Mouse (Mus musculus) left cerebral cortex, adult 9 months (tissue): ENCODE data around the gene Tubb4b.

Experiments used
- DNase-seq, 2 experiments: peaks; one replicate each; pipeline ENCODE4 v3.0.0; 2022; ENCODE audit warnings: low spot score in 2 of 2

Gene Tubb4b

DNA sequence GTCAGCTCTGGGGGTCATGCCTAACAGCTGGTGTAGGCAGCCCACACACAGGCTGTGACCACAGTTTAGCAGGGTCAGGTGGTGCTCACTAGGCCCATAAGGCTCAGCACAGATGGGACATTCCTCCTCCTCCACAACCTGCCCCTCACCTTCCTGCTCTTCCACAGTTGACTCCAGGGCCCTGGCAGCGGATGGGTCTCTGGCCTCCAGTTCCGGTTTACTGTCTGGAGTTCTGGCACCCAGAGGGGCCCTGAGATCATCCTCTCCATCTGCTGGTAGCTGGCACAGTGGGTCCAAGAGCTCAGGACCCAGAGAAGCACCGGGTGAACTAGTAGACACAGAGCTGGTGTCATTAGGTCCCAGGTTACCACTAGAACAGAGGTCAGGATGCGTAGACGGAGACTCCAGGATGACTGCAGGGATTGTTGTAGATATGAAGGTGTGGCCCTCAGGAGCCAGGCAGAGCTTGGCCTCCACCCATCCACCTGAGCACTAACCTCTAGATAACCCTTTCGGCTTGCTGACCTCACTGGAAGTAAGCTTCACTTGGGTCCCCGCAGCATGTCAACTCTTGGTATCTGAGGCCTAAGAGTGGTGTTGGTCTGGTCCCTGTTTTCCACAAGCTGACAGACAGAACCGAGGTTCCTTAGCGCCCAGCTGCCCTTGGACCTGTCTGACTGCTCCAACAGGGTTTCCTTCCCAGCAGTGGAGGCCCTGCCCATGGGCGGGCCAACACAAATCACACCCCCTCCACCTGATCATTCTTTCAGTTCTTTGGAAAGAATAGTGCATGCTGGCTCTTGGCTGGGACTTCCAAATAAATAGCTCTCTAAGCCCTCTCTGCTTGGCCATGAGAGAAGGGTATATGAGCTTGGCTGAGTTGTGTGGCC is 21.9 kb upstream of the Tubb4b start, which contains the start of gene AL732309.1:
Gene AL732309.1 (minus strand): TSS at position 681 of the 890 bp plus-strand sequence.
- DNase-seq, result no peak

- DNase-seq, result no peak
These were observed 19.6 kb upstream of the Tubb4b start for GRCm38 (mm10) chr2:25244144-25244543.

DNA sequence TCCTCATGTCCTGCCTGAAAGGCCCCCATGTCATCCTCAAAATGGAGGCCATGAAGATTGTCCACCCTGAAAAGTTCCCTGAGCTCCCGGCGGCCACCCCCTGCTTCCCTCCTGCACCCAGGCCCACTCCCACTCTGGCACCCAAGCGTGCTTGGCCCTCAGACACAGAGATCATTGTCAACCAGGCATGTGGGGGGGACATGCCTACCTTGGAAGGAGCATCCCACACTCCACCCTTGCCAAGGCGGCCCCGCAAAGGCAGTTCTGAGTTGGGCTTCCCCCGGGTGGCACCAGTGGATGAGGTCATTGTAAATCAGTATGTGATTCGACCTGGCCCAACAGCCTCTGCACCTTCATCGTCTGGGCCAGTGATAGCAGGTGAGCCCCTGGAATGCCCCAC is 18.8 kb upstream of the Tubb4b start:
- no peak for DNase-seq

GRCm38 (mm10) chr2:25242101-25242506 is 17.6 kb upstream of the Tubb4b start, which contains the start of the genes Rnf208 and Cysrt1:
Gene Rnf208, plus strand, starts transcription at chr2:25242255.
Gene Cysrt1, minus strand, starts transcription at chr2:25242452.
- DNase-seq, result no peak

DNA sequence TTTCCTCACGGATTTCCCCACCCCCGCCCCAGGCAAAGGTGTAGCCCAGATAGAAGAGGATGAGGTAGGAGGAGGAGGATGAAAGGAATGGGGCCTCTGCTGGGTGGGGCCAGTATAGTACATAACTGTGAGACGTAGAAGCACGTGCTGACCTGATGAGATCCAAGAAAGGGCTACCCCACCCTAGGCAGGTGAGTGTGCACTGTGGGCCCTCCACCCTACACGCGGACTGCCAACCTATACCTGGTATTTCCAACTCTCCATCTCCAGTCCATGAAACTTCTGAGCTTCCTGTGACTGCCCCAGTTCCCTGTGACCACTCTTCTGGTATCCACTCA is 16.9 kb upstream of the Tubb4b start:
- no peak for DNase-seq

DNA sequence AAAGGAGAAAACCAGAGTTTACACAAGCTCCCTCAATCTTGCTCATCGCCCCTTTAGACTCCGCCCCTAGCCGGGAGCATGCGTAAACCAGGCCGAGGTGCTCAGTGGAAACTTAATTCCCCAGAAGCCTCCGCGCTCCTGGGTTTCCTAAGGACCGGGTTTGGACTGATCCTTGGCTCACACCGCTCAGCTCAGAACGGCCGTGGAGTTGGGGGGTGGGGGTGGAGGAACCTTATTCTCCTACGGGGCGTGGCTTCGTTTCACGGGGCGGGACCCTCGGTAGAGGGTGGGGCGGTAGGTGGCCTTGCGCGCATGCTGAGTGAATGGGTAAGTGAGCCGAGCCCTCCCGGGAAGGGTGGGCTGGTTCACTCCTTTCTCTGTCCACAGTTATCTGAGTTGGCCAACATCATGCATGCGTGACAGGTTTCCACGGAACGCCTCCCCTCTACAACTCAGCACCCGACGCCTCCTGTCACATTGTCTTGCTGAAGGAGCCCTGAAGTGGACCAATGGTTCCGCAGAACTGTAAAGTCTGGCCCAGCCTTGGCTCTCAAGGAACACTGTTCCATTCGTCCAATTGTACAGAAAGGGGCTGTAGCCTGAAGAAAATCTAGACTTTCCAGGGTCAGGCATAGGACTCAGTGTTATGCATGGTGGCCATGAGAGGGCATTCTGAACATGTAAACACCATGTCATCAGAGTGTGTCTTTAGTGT is 16.4 kb upstream of the Tubb4b start:
- DNase-seq, result peak in 1 of 2 experiments; percentile 77

DNA sequence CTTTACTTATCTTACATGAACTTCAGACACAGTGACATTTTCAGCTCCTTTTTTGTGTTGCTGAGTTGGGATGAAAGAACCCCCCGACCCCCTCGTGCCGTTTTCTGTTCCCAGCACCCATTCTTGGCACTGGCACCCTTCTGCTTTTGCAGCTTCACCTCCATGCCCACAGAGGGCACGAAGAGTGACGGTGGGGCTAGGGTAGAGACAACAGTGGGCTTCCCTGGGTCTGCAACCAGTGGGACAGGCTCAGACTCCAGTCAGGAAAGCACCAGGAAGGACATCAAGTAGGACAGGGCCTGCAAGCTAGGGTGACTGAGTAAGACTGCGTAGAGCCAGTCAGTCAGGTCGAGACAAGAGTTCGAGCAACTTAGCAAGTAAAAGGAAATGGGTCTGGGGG is 15.8 kb upstream of the Tubb4b start:
- no peak for DNase-seq

DNA sequence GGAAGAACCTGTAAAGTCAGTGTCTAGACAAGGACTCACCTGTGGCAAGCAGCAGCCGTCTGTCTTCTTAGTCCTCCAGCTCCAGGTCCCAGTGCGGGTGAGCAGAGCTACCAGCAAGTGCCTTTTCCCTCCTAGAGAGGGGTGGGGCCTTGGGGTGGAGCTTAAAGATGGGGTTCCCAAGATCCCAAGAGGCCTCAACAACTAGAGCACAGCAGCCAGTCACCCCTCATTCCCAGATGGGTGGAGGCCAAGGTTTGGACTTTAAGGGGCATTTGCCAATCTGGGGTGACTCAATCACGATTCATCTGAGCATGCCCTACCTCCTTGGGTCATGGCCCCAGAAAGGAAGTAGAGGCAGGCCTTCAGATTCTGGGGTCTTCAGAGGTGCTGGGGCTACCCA is 15.3 kb upstream of the Tubb4b start:
- no peak for DNase-seq

GRCm38 (mm10) chr2:25238106-25238505 is 13.6 kb upstream of the Tubb4b start:
- DNase-seq, result no peak

DNA sequence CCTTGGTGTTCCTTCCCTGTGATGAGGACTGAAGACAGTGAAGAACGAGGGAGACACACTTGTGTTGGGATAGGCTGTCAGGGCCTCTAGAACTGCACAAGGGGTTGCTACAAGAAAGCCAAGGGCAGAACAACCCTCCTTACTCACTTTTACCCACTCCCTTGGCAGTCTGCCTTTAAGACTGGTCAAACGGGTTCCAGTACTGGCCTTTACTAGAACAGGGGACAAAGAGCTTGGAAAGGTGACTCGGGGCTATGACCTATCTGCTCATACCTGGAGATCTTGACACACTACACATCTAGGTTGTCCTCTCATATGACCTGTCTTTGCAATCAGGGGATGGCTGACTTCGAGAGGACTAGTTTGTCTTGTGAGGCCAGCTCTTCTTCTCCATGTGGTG is 13.0 kb upstream of the Tubb4b start:
- DNase-seq, result no peak

DNA sequence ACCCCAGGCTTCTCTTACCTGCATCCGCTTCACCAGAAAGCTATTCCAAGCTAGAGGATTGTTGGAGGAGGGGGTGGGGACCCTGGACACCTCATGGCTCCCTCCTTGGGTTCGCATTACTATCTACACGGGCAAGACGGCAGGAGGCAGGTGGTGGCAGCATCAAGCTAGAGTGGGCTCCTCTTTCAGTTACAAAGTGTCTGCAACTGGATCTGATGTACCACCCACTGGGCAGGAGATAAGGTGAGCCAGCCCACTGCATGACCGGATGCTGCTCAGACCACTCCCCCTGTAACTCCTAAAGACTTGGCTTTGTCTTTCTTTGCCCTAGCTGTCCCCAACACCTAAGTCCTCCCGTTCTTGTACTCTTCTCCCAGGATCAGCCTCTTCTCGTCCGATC is 12.1 kb upstream of the Tubb4b start, which contains the start of gene Rnf224:
Gene Rnf224 (minus strand): TSS at position 174 of the 400 bp plus-strand sequence.
- DNase-seq, result no peak

- DNase-seq, result no peak
These were observed 10.2 kb upstream of the Tubb4b start for GRCm38 (mm10) chr2:25234551-25235220.

- no peak for DNase-seq
These were observed 9.5 kb upstream of the Tubb4b start, which contains the start of gene Slc34a3 for GRCm38 (mm10) chr2:25234050-25234449. Gene Slc34a3, minus strand, starts transcription at chr2:25234364.

- no peak for DNase-seq
These were observed 8.9 kb upstream of the Tubb4b start for GRCm38 (mm10) chr2:25233421-25233820.

DNA sequence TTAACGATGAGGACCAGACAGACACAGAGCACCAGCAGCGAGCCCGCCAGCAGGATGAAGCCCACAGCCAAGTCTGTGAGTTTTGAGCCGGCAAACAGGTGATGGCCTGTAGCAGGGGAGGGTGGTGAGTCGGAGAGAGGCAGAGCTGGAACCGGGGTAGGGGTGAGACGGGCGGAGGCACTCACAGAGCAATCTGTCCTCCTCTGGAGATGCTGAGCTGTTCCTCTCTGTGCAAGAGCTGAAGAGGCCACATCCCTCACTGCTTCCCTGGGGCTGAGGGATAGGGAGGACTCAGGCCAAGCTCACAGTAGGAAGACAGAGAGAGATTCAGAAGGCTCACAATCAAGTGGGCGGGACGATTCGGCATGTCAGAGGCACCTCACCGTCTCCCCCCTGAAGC is 6.5 kb upstream of the Tubb4b start:
- no peak for DNase-seq

DNA sequence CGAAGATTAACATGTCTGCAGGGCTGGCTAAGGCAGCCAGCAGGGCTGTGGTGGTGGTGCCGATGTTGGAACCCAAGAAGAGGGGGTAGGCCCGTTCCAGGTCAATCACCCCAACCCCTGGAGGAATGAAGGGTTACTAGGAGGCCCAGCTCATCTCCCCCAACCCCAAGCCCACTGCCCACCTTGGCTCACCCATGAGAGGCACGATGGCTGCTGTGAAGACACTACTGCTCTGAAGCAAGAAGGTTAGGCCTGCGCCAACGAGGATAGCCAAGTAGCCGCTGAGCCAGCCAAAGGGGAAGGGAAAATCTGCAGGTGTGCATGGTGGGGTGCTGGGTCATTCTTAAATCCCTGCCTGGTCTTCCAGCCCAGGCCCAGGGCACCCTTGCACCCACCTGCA is 6.1 kb upstream of the Tubb4b start:
- DNase-seq, result no peak

GRCm38 (mm10) chr2:25229582-25229981 is 5.1 kb upstream of the Tubb4b start:
- no peak for DNase-seq

DNA sequence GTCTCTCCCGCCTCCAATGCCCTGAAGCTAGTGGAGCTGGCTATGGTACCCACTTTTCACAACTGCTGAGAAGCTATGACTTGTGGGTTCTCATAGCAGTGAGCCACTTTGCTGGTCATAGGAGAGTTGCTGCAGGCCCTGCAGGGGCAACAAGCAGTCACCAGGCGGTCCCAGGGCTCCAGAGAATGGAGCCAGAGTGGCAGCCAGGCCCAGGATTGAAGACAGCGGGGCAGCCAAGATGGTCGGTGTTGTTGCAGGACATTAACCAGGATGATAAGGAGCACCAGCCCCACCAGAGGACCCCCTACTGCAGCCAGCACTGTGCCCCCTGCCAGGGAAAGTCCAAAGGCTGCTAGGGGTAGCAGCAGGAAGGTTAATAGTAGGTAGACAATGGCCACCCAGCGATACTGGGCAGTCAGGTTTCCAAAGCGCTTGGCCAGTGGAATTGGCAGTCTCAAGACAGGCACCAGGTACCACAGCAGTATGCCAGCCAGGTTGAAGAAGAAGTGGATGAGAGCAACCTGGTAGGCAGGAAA is 4.6 kb upstream of the Tubb4b start:
- no peak for DNase-seq

DNA sequence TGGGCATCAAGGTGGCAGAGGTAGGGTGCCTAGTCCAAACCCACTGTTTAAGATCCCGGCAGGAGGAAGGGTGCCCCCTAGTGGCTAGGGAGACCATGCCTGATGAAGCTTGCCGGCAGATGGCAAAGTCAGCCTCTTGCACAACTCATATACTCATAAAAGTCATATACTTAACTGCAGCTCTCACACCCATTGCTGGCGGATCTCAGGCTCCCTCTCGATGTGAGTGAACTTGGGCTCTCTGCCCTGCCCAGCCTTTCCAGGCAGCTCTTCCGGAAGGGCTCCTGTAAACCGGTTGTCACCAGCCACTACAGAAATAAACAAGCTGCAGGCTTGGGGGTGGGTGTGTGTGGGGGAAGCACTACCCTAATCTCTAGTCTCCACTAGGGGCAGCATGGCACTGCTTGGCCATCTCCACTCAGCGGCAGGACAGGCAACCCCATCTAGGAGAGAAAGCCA is 4.0 kb upstream of the Tubb4b start:
- peak in 1 of 2 experiments; percentile 91 for DNase-seq

DNA sequence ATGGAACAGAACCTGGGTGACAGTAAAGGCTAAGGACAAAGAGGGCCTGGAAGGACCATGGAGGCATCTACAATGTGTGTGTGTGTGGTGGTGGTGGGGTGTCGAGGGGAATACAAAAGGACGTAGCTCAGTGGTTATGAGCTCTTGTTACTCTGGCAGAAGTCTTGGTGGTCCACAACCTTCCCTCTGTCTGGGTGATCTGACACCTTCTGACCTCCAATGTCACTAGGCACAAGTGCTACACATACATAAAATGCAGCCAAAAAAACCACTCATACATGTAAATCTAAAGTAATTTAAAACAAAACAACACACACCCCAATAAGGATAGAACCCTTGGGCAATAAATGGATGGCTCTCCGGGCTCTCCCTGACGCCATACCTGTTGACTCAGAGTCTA is 2.9 kb upstream of the Tubb4b start:
- no peak for DNase-seq

DNA sequence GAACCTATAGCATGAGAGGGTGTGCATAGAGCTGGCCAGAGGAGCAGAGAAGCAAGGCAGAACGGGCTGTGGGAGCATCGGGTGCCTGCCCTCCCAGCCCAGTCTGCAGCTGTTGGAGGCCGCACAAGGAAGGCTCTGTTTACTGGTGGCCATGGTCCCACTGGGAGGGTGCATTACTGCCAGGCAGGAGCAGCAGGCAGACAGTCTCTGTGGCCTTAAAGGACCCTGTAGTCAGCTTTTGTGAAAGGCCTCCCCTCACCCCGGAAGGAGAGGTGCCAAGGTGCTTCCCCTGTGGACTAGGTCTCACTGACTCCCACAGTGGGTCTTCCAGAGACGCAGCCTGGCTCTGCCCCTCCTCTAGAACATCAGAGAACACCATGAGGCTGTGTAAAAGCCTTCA is 2.4 kb upstream of the Tubb4b start:
- DNase-seq, result peak in 1 of 2 experiments; percentile 68
